Mouse (Mus musculus): ENCODE data around the gene Slc44a1. TPM values are rescaled to one million over a fixed set of nuclear protein-coding genes. Genes with fewer than 3 reads are reported as not detected.

The Slc44a1 gene
- polyA plus RNA-seq, 1 experiment from 2014 or later, result 19.1 TPM

DNA sequence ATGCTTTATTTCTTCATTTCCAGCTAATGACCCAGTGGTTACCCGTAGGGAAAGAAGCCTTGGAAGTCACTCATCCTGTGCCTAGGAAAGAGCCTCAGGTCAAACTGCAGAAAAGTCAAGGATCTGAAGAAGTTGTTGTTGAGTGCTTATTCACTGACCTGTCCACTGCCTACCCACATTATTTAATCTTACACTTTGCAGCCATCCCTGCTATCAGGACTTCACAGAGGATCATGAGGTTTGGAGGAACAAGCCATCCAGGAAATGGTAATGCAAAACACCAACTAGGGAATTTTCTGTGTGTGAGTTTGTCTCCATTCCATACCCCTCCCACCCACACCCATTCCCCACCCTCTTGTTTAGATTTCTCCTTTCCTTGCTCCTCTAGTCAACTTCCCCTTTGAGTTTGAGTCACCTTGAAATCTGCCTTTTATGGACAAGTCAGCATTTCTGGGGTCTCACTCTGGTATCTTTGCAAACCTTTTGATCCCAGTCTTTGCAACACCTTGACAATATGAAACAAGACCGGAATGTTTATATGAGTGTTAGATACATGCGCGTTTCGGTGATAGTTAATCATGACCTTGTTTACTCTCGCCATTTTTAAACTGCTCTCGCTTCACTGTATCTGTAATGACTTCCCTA lies 1.3 kb upstream of the Slc44a1 start:
- no peak overlapping the region for H3K27ac ChIP-seq
- no peaks in the 10 kb centered on the region for H3K36me3 ChIP-seq (replicated peaks)
- ATAC-seq (ENCODE audit: low FRiP score), result no peak
- peaks cover 7% of the 10 kb centered on the region for H3K27me3 ChIP-seq
- H3K4me1 ChIP-seq, result peaks cover 22% of the 10 kb centered on the region
- 86% methylated on average over 7 of the region's 7 CpGs for WGBS
- H3K4me3 ChIP-seq (replicated peaks), result no peak overlapping the region
- H3K9ac ChIP-seq, result no peak overlapping the region
- no peaks in the 10 kb centered on the region for H3K9me3 ChIP-seq
- H3K4me2 ChIP-seq, result no peak overlapping the region

DNA sequence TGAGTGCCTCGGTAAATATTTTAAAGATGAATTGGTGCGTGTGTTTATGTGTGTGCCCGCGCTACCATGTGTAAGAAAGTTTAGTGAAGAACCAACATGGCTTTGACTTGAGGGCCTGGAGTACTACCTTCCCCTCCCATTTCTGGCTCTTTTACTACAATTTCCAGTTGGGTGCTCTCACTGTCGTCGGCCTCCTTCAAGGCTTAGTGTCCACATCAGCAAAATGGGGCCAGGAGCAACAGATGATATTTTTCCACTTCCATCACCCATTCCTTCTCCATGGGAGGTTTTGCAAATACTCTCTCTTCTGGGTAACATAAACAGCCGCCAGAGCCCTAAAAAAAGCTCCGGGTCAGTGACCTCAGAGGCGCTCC lies 590 bp upstream of the Slc44a1 start:
- Histone ChIP-seq H3K4me3 (replicated peaks) (peak overlapping the region; percentile 86), H3K27me3 (peaks cover 7% of the 10 kb centered on the region), H3K9ac (peak overlapping the region; percentile 81), H3K4me1 (peaks cover 22% of the 10 kb centered on the region), H3K36me3 (replicated peaks) (no peaks in the 10 kb centered on the region), H3K9me3 (no peaks in the 10 kb centered on the region), H3K4me2 (peak overlapping the region; percentile 99), H3K27ac (peak overlapping the region; percentile 81)
- no peak; the same call in 1 of the 2 replicates for ATAC-seq (ENCODE audit: low FRiP score)
- 17% methylated on average over 9 of the region's 9 CpGs for WGBS

GRCm38 (mm10) chr4:53440816-53441571 lies 781 bp downstream of the Slc44a1 start:
- Histone ChIP-seq H3K27me3 (peaks cover 7% of the 10 kb centered on the region), H3K9ac (peak overlapping the region; percentile 81), H3K4me2 (peak overlapping the region; percentile 99), H3K36me3 (replicated peaks) (no peaks in the 10 kb centered on the region), H3K4me3 (replicated peaks) (peak overlapping the region; percentile 86), H3K9me3 (no peaks in the 10 kb centered on the region), H3K27ac (peak overlapping the region; percentile 81), H3K4me1 (peaks cover 22% of the 10 kb centered on the region)
- peak; percentile 15; the same call in 1 of the 2 replicates for ATAC-seq (ENCODE audit: low FRiP score)
- under 1% methylated on average over 43 of the region's 45 CpGs for WGBS

- no peaks in the 10 kb centered on the region for H3K36me3 ChIP-seq (replicated peaks)
- no peaks in the 10 kb centered on the region for H3K9me3 ChIP-seq
- ATAC-seq (ENCODE audit: low FRiP score), result no peak
- H3K27me3 ChIP-seq, result peaks cover 7% of the 10 kb centered on the region
- H3K4me1 ChIP-seq, result peaks cover 22% of the 10 kb centered on the region
- H3K4me2 ChIP-seq, result peak overlapping the region; percentile 99
- peak overlapping the region; percentile 81; the same call in 1 of the 2 replicates for H3K9ac ChIP-seq
- peak overlapping the region; percentile 86 for H3K4me3 ChIP-seq (replicated peaks)
- H3K27ac ChIP-seq, result no peak overlapping the region
- 39% methylated on average over 4 of the region's 4 CpGs for WGBS
Observed at GRCm38 (mm10) chr4:53441683-53442082, 1.5 kb downstream of the Slc44a1 start.

GRCm38 (mm10) chr4:53446216-53446615 lies 6.0 kb downstream of the Slc44a1 start:
- peaks cover 7% of the 10 kb centered on the region for H3K27me3 ChIP-seq
- H3K9ac ChIP-seq, result no peak overlapping the region
- no peaks in the 10 kb centered on the region for H3K36me3 ChIP-seq (replicated peaks)
- H3K27ac ChIP-seq, result no peak overlapping the region
- no peak for ATAC-seq (ENCODE audit: low FRiP score)
- H3K4me2 ChIP-seq, result no peak overlapping the region
- H3K4me3 ChIP-seq (replicated peaks), result no peak overlapping the region
- WGBS, result 87% methylated on average over 3 of the region's 3 CpGs
- peaks cover 9% of the 10 kb centered on the region for H3K4me1 ChIP-seq
- no peaks in the 10 kb centered on the region for H3K9me3 ChIP-seq

DNA sequence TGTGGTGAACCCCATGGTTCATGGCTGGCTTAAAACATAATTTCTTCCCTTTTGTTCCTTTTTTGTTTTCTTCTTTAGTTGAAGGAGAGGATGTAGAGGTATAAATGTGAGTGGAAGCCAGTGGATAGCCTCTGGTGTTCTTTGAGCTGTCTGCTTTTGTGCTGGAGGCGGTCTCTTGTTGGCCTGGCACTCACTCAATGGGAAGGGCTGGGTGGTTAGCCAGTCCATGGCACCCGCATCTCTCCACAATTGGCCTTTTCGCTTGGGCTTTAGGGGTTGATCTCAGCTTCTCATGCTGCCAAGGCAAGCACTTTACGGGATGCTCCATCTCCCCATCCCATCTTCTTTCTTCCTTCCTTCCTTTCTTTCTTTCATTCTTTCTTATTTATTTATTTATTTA lies 7.6 kb downstream of the Slc44a1 start:
- Histone ChIP-seq H3K36me3 (replicated peaks) (no peaks in the 10 kb centered on the region), H3K9me3 (no peaks in the 10 kb centered on the region), H3K27ac (no peak overlapping the region), H3K4me3 (replicated peaks) (no peak overlapping the region), H3K4me2 (no peak overlapping the region), H3K27me3 (no peaks in the 10 kb centered on the region), H3K4me1 (no peaks in the 10 kb centered on the region), H3K9ac (no peak overlapping the region)
- ATAC-seq (ENCODE audit: low FRiP score), result no peak
- WGBS, result 92% methylated on average over 4 of the region's 4 CpGs

- no peak for ATAC-seq (ENCODE audit: low FRiP score)
- Histone ChIP-seq H3K27me3 (no peaks in the 10 kb centered on the region), H3K9ac (no peak overlapping the region), H3K4me2 (no peak overlapping the region), H3K4me3 (replicated peaks) (no peak overlapping the region), H3K9me3 (no peaks in the 10 kb centered on the region), H3K36me3 (replicated peaks) (no peaks in the 10 kb centered on the region), H3K4me1 (peaks cover 5% of the 10 kb centered on the region; the same call in 1 of the 2 replicates), H3K27ac (no peak overlapping the region)
- WGBS, result 79% methylated on average over 7 of the region's 7 CpGs
Observed at GRCm38 (mm10) chr4:53450736-53451135, 10.5 kb downstream of the Slc44a1 start.

- Histone ChIP-seq H3K4me1 (peaks cover 5% of the 10 kb centered on the region; the same call in 1 of the 2 replicates), H3K27me3 (no peaks in the 10 kb centered on the region), H3K9ac (no peak overlapping the region), H3K4me2 (no peak overlapping the region), H3K36me3 (replicated peaks) (no peaks in the 10 kb centered on the region), H3K4me3 (replicated peaks) (no peak overlapping the region), H3K27ac (no peak overlapping the region), H3K9me3 (no peaks in the 10 kb centered on the region)
- no peak for ATAC-seq (ENCODE audit: low FRiP score)
- WGBS, result 76% methylated on average over 4 of the region's 4 CpGs
Observed at GRCm38 (mm10) chr4:53451887-53452286, 11.7 kb downstream of the Slc44a1 start.

- no peak overlapping the region for H3K4me3 ChIP-seq (replicated peaks)
- ATAC-seq (ENCODE audit: low FRiP score), result no peak
- no peaks in the 10 kb centered on the region for H3K27me3 ChIP-seq
- H3K4me2 ChIP-seq, result no peak overlapping the region
- WGBS, result 91% methylated on average over 1 of the region's 1 CpGs
- no peak overlapping the region for H3K9ac ChIP-seq
- H3K36me3 ChIP-seq (replicated peaks), result no peaks in the 10 kb centered on the region
- peaks cover 5% of the 10 kb centered on the region; the same call in 1 of the 2 replicates for H3K4me1 ChIP-seq
- H3K27ac ChIP-seq, result no peak overlapping the region
- no peaks in the 10 kb centered on the region for H3K9me3 ChIP-seq
Observed at GRCm38 (mm10) chr4:53452457-53452856, 12.2 kb downstream of the Slc44a1 start.

DNA sequence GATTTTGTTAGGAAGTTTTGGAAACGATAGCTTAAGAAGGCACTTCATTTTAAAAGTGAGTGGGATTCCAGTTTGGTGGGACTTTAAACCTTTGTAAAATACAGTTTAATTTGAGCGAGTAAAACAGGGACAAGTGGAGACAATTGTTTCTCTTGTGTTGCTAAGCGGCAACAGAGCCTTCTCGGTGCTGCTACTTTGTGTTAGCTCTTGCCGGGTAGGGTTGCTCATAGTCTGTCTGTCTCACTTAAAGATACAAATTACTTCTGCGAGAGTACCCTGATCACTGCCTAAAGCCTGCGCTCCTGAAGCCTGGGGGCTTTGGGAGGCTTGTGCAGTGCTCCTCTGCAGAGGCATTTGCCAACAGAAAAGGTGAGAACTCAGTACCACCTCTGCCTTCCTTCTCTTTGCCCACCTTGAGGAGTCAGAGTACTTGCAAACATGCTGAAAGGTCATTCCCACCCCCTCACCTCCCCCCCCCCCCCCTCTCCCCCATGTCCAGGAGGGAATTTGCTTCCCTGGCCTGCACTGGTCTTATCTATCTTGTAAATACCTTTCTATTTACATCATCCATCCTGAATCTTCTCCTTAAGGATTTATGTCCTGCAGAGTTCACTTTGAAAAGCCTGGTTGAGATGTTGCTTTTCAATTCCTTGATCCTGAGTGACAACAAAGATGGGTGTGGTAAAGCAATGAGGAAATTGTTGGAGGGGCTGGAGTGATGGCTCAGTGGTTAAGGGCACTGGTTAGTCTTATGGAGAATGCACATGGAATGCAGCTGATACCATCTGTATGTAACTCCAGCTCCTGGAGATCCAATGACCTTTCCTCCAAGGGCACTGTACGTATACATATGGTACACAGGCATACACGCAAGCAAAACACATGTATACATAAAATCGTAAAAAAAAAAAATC lies 13.0 kb downstream of the Slc44a1 start:
- H3K4me3 ChIP-seq (replicated peaks), result no peak overlapping the region
- H3K27ac ChIP-seq, result no peak overlapping the region
- WGBS, result 53% methylated on average over 10 of the region's 10 CpGs

GRCm38 (mm10) chr4:53455885-53456284 lies 15.7 kb downstream of the Slc44a1 start:
- no peak overlapping the region for H3K4me2 ChIP-seq
- H3K4me3 ChIP-seq (replicated peaks), result no peak overlapping the region
- ATAC-seq (ENCODE audit: low FRiP score), result no peak
- H3K4me1 ChIP-seq, result peaks cover 5% of the 10 kb centered on the region; the same call in 1 of the 2 replicates
- WGBS, result 95% methylated on average over 2 of the region's 2 CpGs
- H3K36me3 ChIP-seq (replicated peaks), result no peaks in the 10 kb centered on the region
- H3K27me3 ChIP-seq, result no peaks in the 10 kb centered on the region
- H3K27ac ChIP-seq, result no peak overlapping the region
- no peaks in the 10 kb centered on the region for H3K9me3 ChIP-seq
- no peak overlapping the region for H3K9ac ChIP-seq

More for the DNA sequence above, 13.0 kb downstream of the Slc44a1 start:
- Histone ChIP-seq H3K9me3 (no peaks in the 10 kb centered on the region), H3K4me2 (no peak overlapping the region), H3K36me3 (replicated peaks) (no peaks in the 10 kb centered on the region), H3K9ac (no peak overlapping the region), H3K4me1 (peaks cover 5% of the 10 kb centered on the region; the same call in 1 of the 2 replicates), H3K27me3 (no peaks in the 10 kb centered on the region)
- no peak for ATAC-seq (ENCODE audit: low FRiP score)

DNA sequence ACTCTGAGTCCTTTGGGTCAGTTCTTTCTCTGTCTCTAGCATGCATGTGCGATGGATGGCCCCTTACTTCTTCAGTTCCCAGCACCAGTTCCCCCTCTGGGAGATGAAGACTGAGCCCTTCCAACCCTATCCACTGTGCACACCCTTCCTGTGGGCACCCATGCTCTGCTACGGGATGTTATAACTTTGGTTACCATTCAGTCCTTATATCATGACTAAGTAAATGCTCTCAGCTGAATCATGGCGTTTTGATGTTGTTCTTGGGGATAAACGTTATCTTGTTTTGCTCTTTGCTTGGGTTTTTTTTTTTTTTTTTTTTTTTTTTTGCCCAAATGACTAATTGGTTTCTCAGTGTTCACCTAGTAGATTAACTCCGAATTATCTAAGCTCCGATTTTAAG lies 16.4 kb downstream of the Slc44a1 start:
- Histone ChIP-seq H3K4me2 (no peak overlapping the region), H3K4me1 (peaks cover 5% of the 10 kb centered on the region; the same call in 1 of the 2 replicates), H3K9me3 (no peaks in the 10 kb centered on the region), H3K4me3 (replicated peaks) (no peak overlapping the region), H3K36me3 (replicated peaks) (no peaks in the 10 kb centered on the region), H3K9ac (no peak overlapping the region), H3K27me3 (no peaks in the 10 kb centered on the region), H3K27ac (no peak overlapping the region)
- 91% methylated on average over 6 of the region's 6 CpGs for WGBS
- no peak for ATAC-seq (ENCODE audit: low FRiP score)
